Comparison of ENCODE assay signal across 8 mouse cellular contexts in genomic region chr11:41999468-41999881, GRCm38 (mm10). TPM values are rescaled to one million over a fixed set of nuclear protein-coding genes. Genes with fewer than 3 reads are reported as not detected.
DNase-seq lines count a peak whose midpoint lies in the region; ATAC-seq lines count a peak whose summit lies in the region.
"Had no signal": no experiment of that assay in that cellular context is flagged by ENCODE, and none has a peak within 500 bp of the region (broad histone marks: within the 10 kb centered on the region; RNA-seq: fewer than 3 reads in every experiment).

No protein-coding gene starts in this region.

- peak; percentile 72; the same call in 1 of the 2 replicates for ATAC-seq in embryonic facial prominence, embryonic 14.5 days (ENCODE audit: low read depth)
- peak; percentile 82 for ATAC-seq in hindbrain, embryonic 14.5 days (ENCODE audit: low FRiP score)
- peak; percentile 85 for ATAC-seq in midbrain, embryonic 16.5 days

- H3K4me3 ChIP-seq in embryonic facial prominence, embryonic 14.5 days (ENCODE audit: low read depth, low read length): no peak overlapping the region; the same call in 1 of the 2 replicates
- H3K4me3 ChIP-seq in hindbrain, embryonic 14.5 days (replicated peaks; ENCODE audit: low read length): peak overlapping the region; percentile 54
- H3K4me3 ChIP-seq in midbrain, embryonic 16.5 days (ENCODE audit: low read depth, low read length): peak overlapping the region; percentile 50

- H3K36me3 ChIP-seq in embryonic facial prominence, embryonic 14.5 days (ENCODE audit: control insufficient read depth, insufficient read depth, low read length): no peaks in the 10 kb centered on the region
- H3K36me3 ChIP-seq in hindbrain, embryonic 14.5 days (replicated peaks; ENCODE audit: control insufficient read depth, insufficient read depth): no peaks in the 10 kb centered on the region
- H3K36me3 ChIP-seq in midbrain, embryonic 16.5 days (ENCODE audit: control insufficient read depth, insufficient read depth, low read length): no peaks in the 10 kb centered on the region

- no peaks in the 10 kb centered on the region for H3K9me3 ChIP-seq in embryonic facial prominence, embryonic 14.5 days (ENCODE audit: control insufficient read depth, low read length)
- H3K9me3 ChIP-seq in hindbrain, embryonic 14.5 days (ENCODE audit: control insufficient read depth, low read length): no peaks in the 10 kb centered on the region
- H3K9me3 ChIP-seq in midbrain, embryonic 16.5 days (replicated peaks; ENCODE audit: control insufficient read depth, low read length, poor library complexity, severe bottlenecking): no peaks in the 10 kb centered on the region

- under 1% methylated on average over 7 of the region's 7 CpGs for WGBS in embryonic facial prominence, embryonic 14.5 days
- under 1% methylated on average over 7 of the region's 7 CpGs for WGBS in hindbrain, embryonic 14.5 days
- WGBS in midbrain, embryonic 16.5 days: 0% methylated on average over 7 of the region's 7 CpGs

- H3K9ac ChIP-seq in embryonic facial prominence, embryonic 14.5 days (ENCODE audit: low read depth, low read length): no peak overlapping the region
- peak overlapping the region; percentile 84 for H3K9ac ChIP-seq in hindbrain, embryonic 14.5 days
- peak overlapping the region; percentile 73 for H3K9ac ChIP-seq in midbrain, embryonic 16.5 days (ENCODE audit: low read depth, low read length)

- peak; percentile 50 for DNase-seq in R1 (ENCODE audit: low read depth, low spot score)
- DNase-seq in brain, adult 2 months (ENCODE audit: low read depth, low spot score): peak; percentile 83
- peak; percentile 93 for DNase-seq in embryonic facial prominence, embryonic 14.5 days (ENCODE audit: low spot score)
- peak; percentile 83 for DNase-seq in hindbrain, embryonic 14.5 days (ENCODE audit: low spot score)
- DNase-seq in layer of hippocampus, postnatal 25 days (ENCODE audit: extremely low spot score in 1 of 2, low spot score in 1 of 2): peak; percentile 31 to 58
- DNase-seq in urinary bladder, postnatal 14 days (ENCODE audit: low spot score): peak; percentile 72

- H3K4me1 ChIP-seq in embryonic facial prominence, embryonic 14.5 days (ENCODE audit: control insufficient read depth, insufficient read depth, low read length): no peaks in the 10 kb centered on the region
- H3K4me1 ChIP-seq in hindbrain, embryonic 14.5 days (replicated peaks; ENCODE audit: control insufficient read depth, insufficient read depth, low read length): peaks cover 15% of the 10 kb centered on the region; the same call in 1 of the 2 replicates
- peaks cover 9% of the 10 kb centered on the region; the same call in 1 of the 2 replicates for H3K4me1 ChIP-seq in midbrain, embryonic 16.5 days (ENCODE audit: control insufficient read depth, insufficient read depth, low read length)

- H3K27ac ChIP-seq in embryonic facial prominence, embryonic 14.5 days (replicated peaks; ENCODE audit: low read depth, low read length): no peak overlapping the region
- H3K27ac ChIP-seq in hindbrain, embryonic 14.5 days: peak overlapping the region; percentile 97
- peak overlapping the region; percentile 95 for H3K27ac ChIP-seq in midbrain, embryonic 16.5 days (ENCODE audit: low read length)

- no peaks in the 10 kb centered on the region for H3K27me3 ChIP-seq in embryonic facial prominence, embryonic 14.5 days (replicated peaks; ENCODE audit: control insufficient read depth, insufficient read depth, low read length)
- no peaks in the 10 kb centered on the region for H3K27me3 ChIP-seq in hindbrain, embryonic 14.5 days (ENCODE audit: control insufficient read depth, insufficient read depth, low read length)
- H3K27me3 ChIP-seq in midbrain, embryonic 16.5 days (ENCODE audit: control insufficient read depth, insufficient read depth, low read depth, low read length): no peaks in the 10 kb centered on the region

- H3K4me2 ChIP-seq in embryonic facial prominence, embryonic 14.5 days (ENCODE audit: low read depth, low read length): 0 out of 2 replicates have a peak overlapping the region, but pooled peaks have one; percentile 23
- peak overlapping the region; percentile 55 for H3K4me2 ChIP-seq in hindbrain, embryonic 14.5 days (replicated peaks)
- peak overlapping the region; percentile 60 for H3K4me2 ChIP-seq in midbrain, embryonic 16.5 days (ENCODE audit: low read length)

RNA-seq across cellular contexts. Expression of gene Gabrg2, which starts 1.2 kb away (rescaled TPM):
- 3.3 and 3.5 TPM in 2 replicates for polyA plus RNA-seq in embryonic facial prominence, embryonic 14.5 days (2014; fragmentation: Nextera tagmentation; extraction: Ambion mirVana)
- polyA plus RNA-seq in hindbrain, embryonic 14.5 days (2014; fragmentation: Nextera tagmentation; extraction: Ambion mirVana): 116 and 139 TPM in 2 replicates
- 100 to 1,000 TPM; 160 TPM for total RNA-seq in layer of hippocampus, postnatal 25 days (2021)
- 149 and 156 TPM in 2 replicates for polyA plus RNA-seq in midbrain, embryonic 16.5 days (2015; fragmentation: Nextera tagmentation; extraction: Ambion mirVana)
- polyA plus RNA-seq: spleen, adult 2 months had no signal

Comparison
In these comparisons a context has a peak if more than half of its experiments do, and no peak if none do; other contexts are left out.
1. RNA of gene Gabrg2, which starts 1.2 kb away (polyA plus RNA-seq): 149 to 156 TPM in midbrain, embryonic 16.5 days and 116 to 139 TPM in hindbrain, embryonic 14.5 days; 3.3 to 3.5 TPM in embryonic facial prominence, embryonic 14.5 days; every median in the first group is over 10 times any median in the second.
2. Peak in every context shown above with its lines, with median percentiles within 50 percentile points of each other: DNase-seq, ATAC-seq and H3K4me2 ChIP-seq.